ENCODE assay signal across 9 mouse cellular contexts in the genomic region with DNA sequence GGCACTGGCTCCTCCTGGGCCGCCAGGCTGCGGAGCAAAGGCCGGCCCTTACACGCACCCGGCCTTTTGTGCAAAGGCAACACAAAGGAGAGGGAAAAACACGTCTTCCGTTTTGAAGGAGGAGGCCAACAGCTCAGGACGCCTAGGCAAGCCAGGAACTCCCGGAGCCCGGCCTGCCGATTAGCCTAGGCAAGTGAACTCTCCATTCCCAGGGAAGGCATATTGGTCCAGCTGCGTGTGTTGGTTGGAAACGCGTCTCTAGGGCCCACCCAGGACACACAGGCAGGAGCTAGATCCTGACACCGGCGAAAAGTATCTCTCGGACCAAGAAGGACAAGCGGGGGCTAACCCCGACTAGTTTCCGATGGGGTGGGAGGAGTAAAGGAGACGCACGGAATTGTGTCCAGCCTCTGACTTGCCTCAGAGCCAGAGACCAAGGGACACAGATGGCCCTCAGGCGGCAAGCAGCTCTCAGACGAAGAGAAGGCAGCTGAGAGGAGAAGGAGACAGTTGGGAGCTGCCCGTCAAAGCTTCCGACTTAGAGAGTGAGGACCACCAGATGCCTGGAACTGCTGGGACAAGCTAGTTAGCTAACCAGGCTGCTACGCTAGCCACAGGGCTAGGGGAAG. TPM values are rescaled to one million over a fixed set of nuclear protein-coding genes. Genes with fewer than 3 reads are reported as not detected.
A peak's percentile ranks its signal among the peaks of the same experiment; 100 is the strongest.
DNase-seq lines count a peak whose midpoint lies in the region; ATAC-seq and TF ChIP-seq lines count a peak whose summit lies in the region.
"Had no signal": no experiment of that assay in that cellular context is flagged by ENCODE, and none has a peak within 500 bp of the region (broad histone marks: within the 10 kb centered on the region; RNA-seq: fewer than 3 reads in every experiment).

No protein-coding gene starts in this region.

- no peak for TF ChIP-seq CTCF in stomach, postnatal 0 days (IDR thresholded peaks at IDR 0.05; ENCODE audit: low read depth)

- H3K27ac ChIP-seq in limb, embryonic 12.5 days, result no peak overlapping the region
- no peak overlapping the region for H3K27ac ChIP-seq in stomach, postnatal 0 days (replicated peaks)

- ATAC-seq in frontal cortex, adult (ENCODE audit: low TSS enrichment), result peak; percentile 19; the same call in 1 of the 2 replicates
- no peak for ATAC-seq in limb, embryonic 12.5 days (ENCODE audit: insufficient number of reproducible peaks, insufficient read depth, low FRiP score, low TSS enrichment, low read depth)
- no peak for ATAC-seq in stomach, postnatal 0 days (ENCODE audit: low FRiP score, low TSS enrichment)

- H3K4me1 ChIP-seq in limb, embryonic 12.5 days (replicated peaks), result peaks cover 44% of the 10 kb centered on the region
- H3K4me1 ChIP-seq in stomach, postnatal 0 days (replicated peaks; ENCODE audit: control insufficient read depth, insufficient read depth), result no peaks in the 10 kb centered on the region

- WGBS in limb, embryonic 12.5 days, result under 1% methylated on average over 27 of the region's 27 CpGs
- under 1% methylated on average over 27 of the region's 27 CpGs for WGBS in stomach, postnatal 0 days

- H3K36me3 ChIP-seq in limb, embryonic 12.5 days, result no peaks in the 10 kb centered on the region
- H3K36me3 ChIP-seq in stomach, postnatal 0 days (ENCODE audit: control insufficient read depth, insufficient read depth, low read length), result no peaks in the 10 kb centered on the region

- no peak for TF ChIP-seq EP300 in stomach, postnatal 0 days (optimal IDR thresholded peaks at IDR 0.05)

- peaks cover 5% of the 10 kb centered on the region for H3K9me3 ChIP-seq in limb, embryonic 12.5 days
- H3K9me3 ChIP-seq in stomach, postnatal 0 days (ENCODE audit: control insufficient read depth, low read length), result 0 out of 2 replicates have a peak, but pooled peaks cover 2% of the 10 kb centered on the region

- no peak for DNase-seq in frontal cortex, postnatal 10 days (ENCODE audit: low spot score in 2 of 2)
- peak; percentile 32 for DNase-seq in right cerebral cortex, postnatal 4 days
- DNase-seq in right cerebral cortex, postnatal 14 days, result no peak
- DNase-seq in stomach, postnatal 0 days (ENCODE audit: low spot score), result no peak
- no peak for DNase-seq in ovary, postnatal 14 days (ENCODE audit: low spot score)
- no peak for DNase-seq in gastrocnemius, adult 8-10 months (ENCODE audit: low spot score in 2 of 2)
- DNase-seq: adrenal gland, adult 8-10 months had no signal

- H3K27me3 ChIP-seq in limb, embryonic 12.5 days, result peaks cover 99% of the 10 kb centered on the region
- H3K27me3 ChIP-seq in stomach, postnatal 0 days (ENCODE audit: control insufficient read depth, insufficient read depth, low read length), result peaks cover 68% of the 10 kb centered on the region

- H3K4me3 ChIP-seq in limb, embryonic 12.5 days (replicated peaks), result peak overlapping the region; percentile 13
- no peak overlapping the region for H3K4me3 ChIP-seq in stomach, postnatal 0 days (ENCODE audit: low read depth, low read length)

- peak overlapping the region; percentile 18; the same call in 1 of the 2 replicates for H3K4me2 ChIP-seq in limb, embryonic 12.5 days
- peak overlapping the region; percentile 6; the same call in 1 of the 2 replicates for H3K4me2 ChIP-seq in stomach, postnatal 0 days (replicated peaks; ENCODE audit: low read depth)

- H3K9ac ChIP-seq in limb, embryonic 12.5 days (replicated peaks), result no peak overlapping the region
- H3K9ac ChIP-seq in stomach, postnatal 0 days (ENCODE audit: low read length), result no peak overlapping the region

RNA-seq across cellular contexts. Expression of a gene that starts 2.5 kb away (rescaled TPM):
- polyA plus RNA-seq in limb, embryonic 12.5 days (2016; fragmentation: Nextera tagmentation; extraction: Ambion mirVana), result 0.13 TPM in 1 of 2 replicates, not detected in the other
- not detected in 2 replicates for polyA plus RNA-seq in stomach, postnatal 0 days (2015; fragmentation: Nextera tagmentation; extraction: Ambion mirVana)
- total RNA-seq in gastrocnemius, adult 8-10 months (2022), result not detected
- total RNA-seq: adrenal gland, adult 8-10 months had no signal

RNA-seq across cellular contexts. Expression of a gene that starts 46.8 kb away (rescaled TPM):
- 0.09 TPM in 1 of 2 replicates, not detected in the other for polyA plus RNA-seq in limb, embryonic 12.5 days (2016; fragmentation: Nextera tagmentation; extraction: Ambion mirVana)
- polyA plus RNA-seq in stomach, postnatal 0 days (2015; fragmentation: Nextera tagmentation; extraction: Ambion mirVana), result 0.04 and 0.06 TPM in 2 replicates
- not detected for total RNA-seq in gastrocnemius, adult 8-10 months (2022)
